Mouse (Mus musculus) liver, embryonic 16.5 days (tissue): ENCODE data around the gene Apaf1. TPM values are rescaled to one million over a fixed set of nuclear protein-coding genes. Genes with fewer than 3 reads are reported as not detected.

Experiments used
- ATAC-seq: fragments of 200-750 bp; cut with Nextera tagmentation; 2 replicates; pipeline ENCODE4 v1.8.0; 2017; ENCODE audit warnings: low read depth, mild to moderate bottlenecking, moderate number of reproducible peaks, moderate library complexity
- H3K27ac ChIP-seq: fragments of 300-500 bp; sonication (generic); 2 replicates; pipeline ENCODE4 v1.5.1; 2014; ENCODE audit warnings: mild to moderate bottlenecking, low read length
- H3K27me3 ChIP-seq: fragments of 300-500 bp; sonication (generic); 2 replicates; pipeline ENCODE4 v1.6.1; 2014; ENCODE audit warnings: low read depth, low read length, mixed read lengths; ENCODE audit not compliant: control insufficient read depth, insufficient read depth
- H3K36me3 ChIP-seq: fragments of 300-500 bp; sonication (generic); 2 replicates; pipeline ENCODE4 v1.6.1; 2014; ENCODE audit warnings: mild to moderate bottlenecking; ENCODE audit not compliant: control insufficient read depth, insufficient read depth
- H3K4me1 ChIP-seq: fragments of 300-500 bp; sonication (generic); 2 replicates; pipeline ENCODE4 v1.6.1; 2014; ENCODE audit warnings: low read depth, low read length, mixed read lengths; ENCODE audit not compliant: control insufficient read depth
- H3K4me2 ChIP-seq: fragments of 300-500 bp; sonication (generic); 2 replicates; pipeline ENCODE4 v1.6.1; 2014; ENCODE audit warnings: low read depth, low read length, mixed read lengths
- H3K4me3 ChIP-seq: fragments of 300-500 bp; sonication (generic); 2 replicates; pipeline ENCODE4 v1.5.1; 2014; ENCODE audit warnings: low read depth, mild to moderate bottlenecking, low read length
- H3K9ac ChIP-seq: fragments of 300-500 bp; sonication (generic); 2 replicates; pipeline ENCODE4 v1.6.1; 2014; ENCODE audit warnings: low read depth, low read length
- H3K9me3 ChIP-seq: fragments of 300-500 bp; sonication (generic); replicated peaks from 2 replicates; pipeline ENCODE4 v1.6.1; 2016; ENCODE audit warnings: low read length; ENCODE audit not compliant: control insufficient read depth
- WGBS: fragments of 180-500 bp; shearing (Covaris S2); extraction: QIAGEN DNeasy Blood & Tissue Kit; methylation state at CpG from one replicate; pipeline ENCODE4 v1.1.7; 2014; ENCODE audit not compliant: insufficient replicate concordance; 5-methylcytosine and 5-hydroxymethylcytosine counted together
- polyA plus RNA-seq: library from polyadenylated mRNA; unstranded; fragments of >200 nt; fragmentation: Nextera tagmentation; extraction: Ambion mirVana; gene quantifications from 2 replicates; pipeline ENCODE4 v1.2.1, GENCODE M21; 2015

The Apaf1 gene
- polyA plus RNA-seq, 1 experiment from 2014 or later, result 7.0 TPM

DNA sequence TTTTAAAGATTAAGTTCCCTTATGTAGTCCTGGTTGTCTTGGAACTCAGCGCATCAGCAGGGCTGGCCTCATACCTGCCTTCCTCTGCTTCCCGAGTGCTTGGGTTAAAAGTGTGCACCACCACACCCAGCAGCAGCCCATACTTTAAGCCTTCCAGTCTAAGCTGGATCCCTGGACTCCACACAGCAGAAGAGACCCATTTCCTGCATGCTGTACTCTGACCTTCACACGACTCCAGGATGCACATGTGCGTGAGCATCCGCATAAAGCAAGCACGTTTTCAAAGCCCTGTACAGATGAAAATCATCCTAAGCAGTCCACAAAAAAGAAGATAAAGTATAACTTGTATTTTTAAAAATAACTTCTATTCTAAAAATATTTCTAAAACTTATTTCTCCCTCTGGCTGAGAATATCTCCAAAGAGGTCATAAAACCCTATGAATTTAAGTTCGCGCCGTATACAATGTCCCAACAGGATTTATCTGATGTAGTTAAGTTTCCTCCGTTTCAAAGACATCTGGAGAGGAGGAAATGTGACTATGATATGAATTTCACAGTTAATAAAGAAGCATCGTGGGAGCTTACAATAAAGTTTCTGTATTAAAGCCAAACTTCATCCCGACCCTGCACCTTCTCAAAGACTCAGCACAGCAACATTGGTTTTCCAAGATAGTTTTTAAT, 76.6 kb downstream of the Apaf1 start:
- H3K27me3 ChIP-seq, result no peaks in the 10 kb centered on the region
- ATAC-seq, result no peak
- H3K4me3 ChIP-seq, result no peak overlapping the region
- peaks cover 8% of the 10 kb centered on the region for H3K36me3 ChIP-seq
- H3K9me3 ChIP-seq, result no peaks in the 10 kb centered on the region
- H3K9ac ChIP-seq, result no peak overlapping the region
- H3K4me2 ChIP-seq, result no peak overlapping the region
- 75% methylated on average over 12 of the region's 12 CpGs for WGBS
- H3K4me1 ChIP-seq, result no peaks in the 10 kb centered on the region
- H3K27ac ChIP-seq, result no peak overlapping the region

DNA sequence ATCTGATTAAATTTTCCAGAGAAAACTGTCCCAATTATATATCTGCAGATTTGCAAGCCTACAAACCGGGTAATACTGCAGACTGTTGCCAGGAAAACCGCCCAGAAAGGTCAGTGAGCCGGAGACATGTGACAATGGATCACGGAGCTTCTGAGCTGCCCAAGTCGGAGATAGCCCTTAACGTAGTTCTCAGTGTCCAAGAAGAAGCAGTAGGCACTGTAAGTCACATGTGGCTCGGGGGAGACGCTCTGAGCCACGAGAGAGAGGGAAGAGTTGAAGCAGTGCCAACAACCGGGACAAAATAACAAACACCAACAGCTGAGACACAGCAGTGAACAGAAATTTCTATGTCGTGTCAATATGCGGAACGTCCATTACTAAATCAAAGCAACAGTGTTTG, 81.1 kb downstream of the Apaf1 start:
- no peak overlapping the region for H3K27ac ChIP-seq
- 0 out of 2 replicates have a peak, but pooled peaks cover 3% of the 10 kb centered on the region for H3K36me3 ChIP-seq
- H3K9me3 ChIP-seq, result no peaks in the 10 kb centered on the region
- WGBS, result 79% methylated on average over 13 of the region's 13 CpGs
- no peaks in the 10 kb centered on the region for H3K4me1 ChIP-seq
- no peak overlapping the region for H3K9ac ChIP-seq
- no peak overlapping the region for H3K4me3 ChIP-seq
- no peak overlapping the region for H3K4me2 ChIP-seq
- no peak for ATAC-seq
- H3K27me3 ChIP-seq, result no peaks in the 10 kb centered on the region

DNA sequence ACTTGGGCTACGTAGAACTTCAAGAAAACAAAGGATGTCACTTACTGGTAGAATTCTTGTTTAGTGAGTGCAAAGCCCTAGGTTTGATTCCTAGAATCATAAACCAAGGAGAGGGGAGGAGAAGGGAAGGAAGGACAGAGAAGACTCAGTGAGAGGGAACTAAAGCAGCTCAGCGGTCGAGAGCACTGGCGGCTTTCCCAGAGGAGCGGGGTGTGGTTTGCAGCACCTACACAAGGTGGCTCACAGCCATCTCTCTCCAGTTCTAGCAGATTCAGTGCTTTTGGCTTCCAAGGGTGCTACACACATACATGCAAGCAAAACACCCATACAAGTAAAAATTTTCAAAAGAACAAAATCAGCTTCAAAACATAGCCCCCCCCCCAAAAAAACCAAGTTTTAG, 82.7 kb downstream of the Apaf1 start:
- H3K27me3 ChIP-seq, result no peaks in the 10 kb centered on the region
- no peak overlapping the region for H3K27ac ChIP-seq
- no peaks in the 10 kb centered on the region for H3K4me1 ChIP-seq
- H3K36me3 ChIP-seq, result 0 out of 2 replicates have a peak, but pooled peaks cover 7% of the 10 kb centered on the region
- WGBS, result 75% methylated on average over 5 of the region's 5 CpGs
- H3K9ac ChIP-seq, result no peak overlapping the region
- no peak overlapping the region for H3K4me2 ChIP-seq
- H3K4me3 ChIP-seq, result no peak overlapping the region
- H3K9me3 ChIP-seq, result no peaks in the 10 kb centered on the region
- ATAC-seq, result no peak

DNA sequence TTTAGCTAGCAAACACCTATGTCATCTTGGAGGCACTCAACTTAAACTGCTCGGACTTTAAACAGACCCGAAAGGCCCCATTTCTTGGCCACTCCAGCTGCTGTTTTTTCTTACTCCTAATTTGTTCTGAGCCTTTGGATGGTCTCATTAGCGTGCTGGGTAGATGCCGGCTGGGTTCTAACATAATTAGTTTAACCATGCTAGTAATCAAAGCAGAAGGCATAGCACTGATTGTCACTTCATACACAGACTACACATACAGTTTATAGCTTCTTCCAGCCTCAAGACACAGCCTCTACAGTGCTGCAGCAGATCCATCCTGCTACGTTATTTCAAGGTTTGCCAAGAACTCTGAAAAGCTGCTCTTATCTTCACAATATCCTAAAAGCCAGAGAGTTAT, 88.7 kb downstream of the Apaf1 start:
- no peak overlapping the region for H3K9ac ChIP-seq
- H3K27ac ChIP-seq, result no peak overlapping the region
- H3K9me3 ChIP-seq, result no peaks in the 10 kb centered on the region
- H3K27me3 ChIP-seq, result no peaks in the 10 kb centered on the region
- no peaks in the 10 kb centered on the region for H3K4me1 ChIP-seq
- H3K36me3 ChIP-seq, result 0 out of 2 replicates have a peak, but pooled peaks cover 7% of the 10 kb centered on the region
- ATAC-seq, result no peak
- no peak overlapping the region for H3K4me3 ChIP-seq
- WGBS, result 82% methylated on average over 5 of the region's 5 CpGs
- no peak overlapping the region for H3K4me2 ChIP-seq

DNA sequence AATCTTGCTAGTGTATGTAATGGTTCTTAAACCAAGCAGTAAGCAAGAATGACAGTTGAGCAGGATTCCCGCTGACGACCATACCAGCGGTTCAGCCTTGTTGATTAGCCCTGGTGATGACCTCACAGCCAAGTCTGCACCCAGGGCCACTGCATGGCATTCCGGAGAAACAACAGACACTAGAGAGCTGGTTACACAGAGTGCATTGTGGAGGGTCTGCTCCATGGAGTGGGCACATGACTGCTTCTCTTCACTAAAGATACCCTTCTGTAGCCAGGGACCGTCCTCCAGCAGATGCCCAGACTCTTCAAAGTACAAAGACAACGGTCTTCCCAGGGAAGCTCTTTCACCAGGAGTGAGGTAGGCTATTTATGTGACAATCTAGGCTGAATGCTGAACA, 90.3 kb downstream of the Apaf1 start:
- Histone ChIP-seq H3K9me3 (no peaks in the 10 kb centered on the region), H3K27me3 (no peaks in the 10 kb centered on the region), H3K9ac (no peak overlapping the region), H3K36me3 (0 out of 2 replicates have a peak, but pooled peaks cover 7% of the 10 kb centered on the region), H3K4me3 (no peak overlapping the region), H3K27ac (no peak overlapping the region), H3K4me2 (no peak overlapping the region), H3K4me1 (no peaks in the 10 kb centered on the region)
- 85% methylated on average over 6 of the region's 6 CpGs for WGBS
- ATAC-seq, result no peak

DNA sequence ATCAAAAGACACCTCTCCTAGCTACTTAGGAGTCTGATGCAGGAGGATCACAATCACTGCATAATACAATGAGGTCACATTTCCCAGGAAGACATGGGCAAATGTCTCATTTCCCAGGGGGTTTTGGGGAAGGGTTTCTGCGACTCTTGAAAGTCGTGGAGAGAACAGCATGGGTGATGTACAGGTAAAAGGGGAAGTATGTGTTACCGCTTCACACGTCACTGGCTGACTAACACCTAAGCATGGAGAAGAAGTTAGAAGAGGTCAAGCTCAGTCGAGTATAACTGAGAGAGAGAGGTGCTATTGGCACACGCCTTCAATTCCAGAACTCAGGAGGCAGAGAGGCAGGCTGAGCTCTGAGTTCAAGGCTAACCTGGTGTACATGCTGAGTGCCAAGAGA, 92.2 kb downstream of the Apaf1 start:
- ATAC-seq, result no peak
- H3K4me1 ChIP-seq, result no peaks in the 10 kb centered on the region
- no peak overlapping the region for H3K9ac ChIP-seq
- no peak overlapping the region for H3K27ac ChIP-seq
- H3K27me3 ChIP-seq, result no peaks in the 10 kb centered on the region
- 71% methylated on average over 6 of the region's 6 CpGs for WGBS
- no peak overlapping the region for H3K4me3 ChIP-seq
- no peak overlapping the region for H3K4me2 ChIP-seq
- 0 out of 2 replicates have a peak, but pooled peaks cover 1% of the 10 kb centered on the region for H3K36me3 ChIP-seq
- H3K9me3 ChIP-seq, result no peaks in the 10 kb centered on the region

DNA sequence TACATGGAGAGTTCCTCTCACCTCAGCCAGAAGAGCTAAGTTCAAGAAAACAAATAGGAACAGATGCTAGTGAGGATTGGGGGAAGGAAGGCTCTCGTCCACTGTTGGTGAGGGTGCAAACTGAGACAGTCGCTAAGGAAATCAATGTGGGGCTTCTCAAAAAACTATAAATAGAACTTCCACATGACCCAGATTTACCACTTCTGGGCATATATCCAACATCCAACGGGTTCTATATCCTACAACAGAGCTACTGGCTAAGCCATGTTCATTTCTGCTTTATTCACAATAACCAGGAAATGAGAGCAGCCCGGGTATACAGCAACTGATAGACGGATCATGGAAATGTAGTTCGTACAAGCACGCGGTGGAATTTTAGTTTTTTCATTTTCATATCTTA, 99.5 kb downstream of the Apaf1 start:
- no peaks in the 10 kb centered on the region for H3K27me3 ChIP-seq

DNA sequence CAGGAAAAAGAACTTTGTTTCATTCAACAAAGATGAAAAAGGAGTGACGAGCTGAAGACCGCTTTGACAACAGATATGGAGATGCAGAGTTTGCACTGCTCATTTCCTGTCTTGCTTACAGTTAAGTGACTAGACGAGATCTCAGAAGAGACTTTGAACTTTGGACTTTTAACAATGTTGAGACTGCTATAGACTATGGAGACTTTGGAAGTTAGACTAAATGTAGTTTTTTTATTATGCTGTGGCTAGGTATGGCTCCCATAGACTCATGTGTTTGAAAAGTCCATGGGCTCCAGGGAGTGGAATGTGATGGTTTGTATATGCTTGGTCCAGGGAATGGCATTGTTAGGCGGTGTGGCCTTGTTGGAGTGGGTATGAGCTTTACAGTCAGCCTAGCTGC, 100.8 kb downstream of the Apaf1 start:
- no peak for ATAC-seq
- H3K9ac ChIP-seq, result no peak overlapping the region
- H3K4me2 ChIP-seq, result no peak overlapping the region
- H3K36me3 ChIP-seq, result no peaks in the 10 kb centered on the region
- no peaks in the 10 kb centered on the region for H3K27me3 ChIP-seq
- no peaks in the 10 kb centered on the region for H3K9me3 ChIP-seq
- 69% methylated on average over 4 of the region's 4 CpGs for WGBS
- H3K27ac ChIP-seq, result no peak overlapping the region
- no peaks in the 10 kb centered on the region for H3K4me1 ChIP-seq
- H3K4me3 ChIP-seq, result no peak overlapping the region

More for the DNA sequence above, 99.5 kb downstream of the Apaf1 start:
- no peaks in the 10 kb centered on the region for H3K4me1 ChIP-seq
- H3K36me3 ChIP-seq, result no peaks in the 10 kb centered on the region
- no peak overlapping the region for H3K4me2 ChIP-seq
- no peak overlapping the region for H3K4me3 ChIP-seq
- H3K9ac ChIP-seq, result no peak overlapping the region
- H3K27ac ChIP-seq, result no peak overlapping the region
- ATAC-seq, result no peak
- WGBS, result 73% methylated on average over 8 of the region's 8 CpGs
- no peaks in the 10 kb centered on the region for H3K9me3 ChIP-seq

DNA sequence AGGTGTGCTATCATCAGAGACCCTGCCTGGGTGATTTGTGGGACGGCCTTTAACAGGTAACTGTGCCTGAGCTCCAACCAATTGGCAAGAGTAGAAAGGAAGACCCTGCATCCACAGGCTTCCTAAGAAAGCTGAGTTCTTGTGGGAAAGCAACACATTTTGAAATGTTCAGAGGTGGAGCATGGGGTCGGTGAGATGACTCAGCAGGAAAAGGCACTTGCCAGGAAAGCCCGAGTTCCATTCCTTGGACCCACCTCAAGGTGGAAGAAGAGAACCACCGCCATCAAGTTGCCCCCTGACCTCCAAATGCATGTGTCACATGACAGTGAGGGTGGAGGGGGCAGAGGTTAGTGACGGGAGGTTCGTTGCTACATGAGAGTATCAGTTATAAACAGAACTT, 108.1 kb downstream of the Apaf1 start:
- Histone ChIP-seq H3K4me3 (no peak overlapping the region), H3K9me3 (no peaks in the 10 kb centered on the region), H3K4me1 (no peaks in the 10 kb centered on the region), H3K4me2 (no peak overlapping the region), H3K27ac (no peak overlapping the region), H3K9ac (no peak overlapping the region), H3K36me3 (no peaks in the 10 kb centered on the region), H3K27me3 (peaks cover 10% of the 10 kb centered on the region)
- no peak for ATAC-seq
- 51% methylated on average over 6 of the region's 6 CpGs for WGBS
